Mouse (Mus musculus) Muller cell, postnatal 12 days (primary cell): Measurements from ENCODE around the gene Adam10.

Source experiments
- DNase-seq: peaks from one replicate; pipeline ENCODE4 v3.0.0-alpha.2; 2015; ENCODE audit errors: inconsistent ontology term

Gene Adam10

GRCm38 (mm10) chr9:70671772-70672579, 6.8 kb upstream of the Adam10 start:
- no peak for DNase-seq

- no peak for DNase-seq
Measured at GRCm38 (mm10) chr9:70673656-70674055, 5.1 kb upstream of the Adam10 start.

- no peak for DNase-seq
Measured at GRCm38 (mm10) chr9:70675117-70675516, 3.7 kb upstream of the Adam10 start.

- DNase-seq, result no peak
Measured at GRCm38 (mm10) chr9:70675961-70676360, 2.8 kb upstream of the Adam10 start.

GRCm38 (mm10) chr9:70679132-70680091, 615 bp downstream of the Adam10 start:
- peak; percentile 48 for DNase-seq

GRCm38 (mm10) chr9:70682202-70682601, 3.4 kb downstream of the Adam10 start:
- DNase-seq, result peak; percentile 38

- peak; percentile 57 for DNase-seq
Measured at GRCm38 (mm10) chr9:70688301-70688968, 9.6 kb downstream of the Adam10 start.

GRCm38 (mm10) chr9:70689926-70690325, 11.1 kb downstream of the Adam10 start:
- no peak for DNase-seq

GRCm38 (mm10) chr9:70690579-70690978, 11.8 kb downstream of the Adam10 start:
- DNase-seq, result no peak

- no peak for DNase-seq
Measured at GRCm38 (mm10) chr9:70691772-70692693, 13.2 kb downstream of the Adam10 start.

GRCm38 (mm10) chr9:70695723-70696122, 16.9 kb downstream of the Adam10 start:
- no peak for DNase-seq

GRCm38 (mm10) chr9:70698090-70698489, 19.3 kb downstream of the Adam10 start:
- no peak for DNase-seq

GRCm38 (mm10) chr9:70703597-70704203, 24.9 kb downstream of the Adam10 start:
- DNase-seq, result no peak

GRCm38 (mm10) chr9:70706444-70706843, 27.6 kb downstream of the Adam10 start:
- no peak for DNase-seq

- peak; percentile 82 for DNase-seq
Measured at GRCm38 (mm10) chr9:70729544-70729943, 50.7 kb downstream of the Adam10 start.

GRCm38 (mm10) chr9:70731079-70731478, 52.3 kb downstream of the Adam10 start:
- DNase-seq, result peak; percentile 36

GRCm38 (mm10) chr9:70733208-70733607, 54.4 kb downstream of the Adam10 start:
- no peak for DNase-seq

- no peak for DNase-seq
Measured at GRCm38 (mm10) chr9:70739998-70740397, 61.2 kb downstream of the Adam10 start.

- DNase-seq, result no peak
Measured at GRCm38 (mm10) chr9:70751504-70752222, 72.9 kb downstream of the Adam10 start.

- DNase-seq, result no peak
Measured at GRCm38 (mm10) chr9:70760974-70761373, 82.2 kb downstream of the Adam10 start.
